Mouse (Mus musculus): ENCODE measurements around the gene Nap1l5. TPM values are rescaled to one million over a fixed set of nuclear protein-coding genes. Genes with fewer than 3 reads are reported as not detected.
A peak's percentile ranks its signal among the peaks of the same experiment; 100 is the strongest.
"Not testable (repeated sequence)": the region's sequence is repeated elsewhere in the genome, so short reads cannot be mapped to it uniquely, and the experiment has no call there.

Nap1l5 gene
- total RNA-seq, 2 experiments from 2014 or later, result 242 to 285 TPM

- no peak for DNase-seq
Observed at GRCm38 (mm10) chr6:58904551-58904950, 2.3 kb downstream of the Nap1l5 start.

- peak in 1 of 2 experiments; percentile 40 for DNase-seq
Observed at GRCm38 (mm10) chr6:58903171-58903570, 3.7 kb downstream of the Nap1l5 start.

GRCm38 (mm10) chr6:58900536-58900935 lies 6.3 kb downstream of the Nap1l5 start:
- no peak for DNase-seq

GRCm38 (mm10) chr6:58899076-58899475 lies 7.8 kb downstream of the Nap1l5 start:
- DNase-seq, result no peak

- no peak for DNase-seq
Observed at GRCm38 (mm10) chr6:58896648-58897047, 10.2 kb downstream of the Nap1l5 start.

GRCm38 (mm10) chr6:58894994-58895393 lies 11.9 kb downstream of the Nap1l5 start:
- no peak for DNase-seq

- DNase-seq, result no peak
Observed at GRCm38 (mm10) chr6:58893307-58893706, 13.6 kb downstream of the Nap1l5 start.

- DNase-seq, result no peak
Observed at GRCm38 (mm10) chr6:58889917-58890316, 17.0 kb downstream of the Nap1l5 start.

- no peak for DNase-seq
Observed at GRCm38 (mm10) chr6:58882271-58882670, 24.6 kb downstream of the Nap1l5 start.

- no peak for DNase-seq
Observed at GRCm38 (mm10) chr6:58881363-58881762, 25.5 kb downstream of the Nap1l5 start.

GRCm38 (mm10) chr6:58880861-58881260 lies 26.0 kb downstream of the Nap1l5 start:
- DNase-seq, result no peak

- no peak for DNase-seq
Observed at GRCm38 (mm10) chr6:58879987-58880386, 26.9 kb downstream of the Nap1l5 start.

- DNase-seq, result no peak
Observed at GRCm38 (mm10) chr6:58879572-58879971, 27.3 kb downstream of the Nap1l5 start.

GRCm38 (mm10) chr6:58867858-58868257 lies 39.0 kb downstream of the Nap1l5 start:
- DNase-seq, result not testable (repeated sequence)

GRCm38 (mm10) chr6:58863631-58864235 lies 43.1 kb downstream of the Nap1l5 start:
- no peak for DNase-seq

GRCm38 (mm10) chr6:58862446-58862993 lies 44.4 kb downstream of the Nap1l5 start:
- no peak for DNase-seq

GRCm38 (mm10) chr6:58859517-58859916 lies 47.4 kb downstream of the Nap1l5 start:
- no peak for DNase-seq

GRCm38 (mm10) chr6:58856494-58856893 lies 50.4 kb downstream of the Nap1l5 start:
- no peak for DNase-seq

- no peak for DNase-seq
Observed at GRCm38 (mm10) chr6:58855676-58856367, 51.1 kb downstream of the Nap1l5 start.

Other genes with a start within 250 kb of the Nap1l5 start
- 100 to 1,000 TPM; 226 to 248 TPM for gene Herc3, start 75.6 kb downstream of the Nap1l5 start, total RNA-seq (2021)
- 10 to 100 TPM; 15.7 to 18.1 TPM for gene Fam13a, start 117.5 kb upstream of the Nap1l5 start, total RNA-seq (2021)

Data from layer of hippocampus, postnatal 36 days (tissue).